Mouse (Mus musculus) retina, adult 2 months (tissue): ENCODE results near the gene Crtam.

Source experiments
- DNase-seq: peaks from one replicate; pipeline ENCODE4 v3.0.0-alpha.2; 2012; ENCODE audit warnings: low read depth, low spot score

The Crtam gene

DNA sequence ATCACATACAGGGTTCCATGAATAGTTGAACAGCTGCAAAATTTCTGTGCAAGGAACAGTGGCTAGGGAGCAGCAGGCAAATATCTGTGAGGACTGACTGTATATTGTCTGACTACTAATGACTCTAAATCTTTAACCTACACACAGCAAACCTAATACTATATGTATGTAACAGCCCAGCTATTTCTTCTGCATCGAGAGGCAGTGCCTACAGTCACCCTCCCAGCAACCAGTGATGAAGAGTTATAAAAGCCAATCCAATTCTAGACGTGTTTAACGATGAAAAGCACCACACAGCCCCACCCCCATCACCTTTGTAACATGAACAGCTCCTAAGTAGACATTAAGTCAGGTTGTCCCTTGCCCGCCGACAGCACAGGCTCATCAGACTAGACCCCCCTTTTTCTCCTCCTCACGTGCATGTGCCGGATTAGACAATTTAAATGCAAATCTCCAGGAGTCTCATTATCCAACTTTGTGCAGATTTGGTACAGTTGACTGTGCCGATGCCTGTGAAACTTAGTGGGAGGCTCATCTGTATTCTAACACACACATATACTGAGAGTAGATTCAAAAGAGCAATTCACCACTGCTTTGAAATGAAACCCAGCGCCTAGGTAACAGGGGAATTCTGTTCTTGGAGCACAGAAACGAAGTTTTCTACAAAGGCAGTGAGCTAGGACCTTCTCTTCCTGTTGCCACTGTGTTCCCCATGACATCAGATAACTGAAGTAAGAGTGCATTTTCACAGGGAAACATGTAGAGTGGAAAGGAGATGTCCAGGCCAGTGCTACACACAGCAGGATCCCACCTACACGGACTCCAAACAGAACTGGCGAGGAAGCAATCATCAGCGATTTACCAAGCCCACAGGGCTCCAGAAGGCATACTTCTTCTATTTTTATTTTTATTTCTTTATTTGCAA is 7.3 kb upstream of the Crtam start:
- DNase-seq, result no peak

- DNase-seq, result no peak
Measured at GRCm38 (mm10) chr9:41007785-41008184, 3.4 kb upstream of the Crtam start.

DNA sequence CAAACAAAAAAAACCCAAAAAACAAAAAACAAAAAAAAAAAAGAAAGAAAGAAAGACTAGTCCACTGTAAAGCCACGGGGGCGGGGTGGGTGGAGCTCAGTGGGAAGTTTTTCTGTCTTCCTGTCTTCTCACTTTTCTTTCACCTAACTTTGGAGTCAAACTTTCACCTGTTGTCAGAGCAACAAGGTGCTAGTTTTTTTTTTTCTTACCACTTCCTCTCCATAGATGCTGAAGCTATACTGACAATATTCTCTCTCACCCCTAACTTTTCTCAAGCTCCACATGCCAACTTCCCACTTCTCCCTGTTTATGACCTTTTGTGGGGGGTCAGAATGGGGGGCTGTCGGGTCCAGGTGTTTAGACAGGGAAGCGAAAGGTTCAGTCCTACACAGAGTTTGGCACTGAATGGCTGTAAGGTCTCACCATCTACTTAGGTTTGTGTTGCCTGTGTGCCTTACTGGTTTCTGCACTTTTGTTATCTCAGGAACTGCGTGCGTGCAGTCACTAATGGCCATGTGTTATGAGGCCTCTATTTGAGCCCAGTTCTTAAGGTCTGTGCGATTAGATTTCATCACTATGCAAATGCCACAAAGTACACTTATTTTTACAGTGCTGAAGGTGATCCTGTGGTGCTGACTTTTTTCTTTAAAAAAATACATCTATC is 7.2 kb downstream of the Crtam start:
- no peak for DNase-seq

- no peak for DNase-seq
Measured at GRCm38 (mm10) chr9:40994075-40994474, 10.4 kb downstream of the Crtam start.

DNA sequence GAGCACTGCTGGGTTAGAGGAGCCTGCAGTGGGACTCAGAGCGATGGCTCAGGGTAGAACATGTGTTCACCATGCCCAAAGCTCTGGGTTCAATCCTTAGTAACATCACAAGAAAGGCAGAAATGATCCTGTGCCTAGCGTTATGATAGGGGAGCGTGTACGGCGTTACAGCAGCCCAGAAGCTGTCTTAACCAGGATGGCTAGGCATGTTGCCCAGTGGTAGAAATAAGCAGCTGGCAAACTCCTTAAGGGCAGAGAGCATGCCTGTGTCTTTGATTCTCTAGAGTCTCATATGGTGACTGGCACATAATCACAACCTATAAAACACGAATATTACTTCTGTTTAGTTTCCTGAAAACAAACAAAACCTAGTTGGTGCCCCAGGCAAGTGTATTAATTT is 12.9 kb downstream of the Crtam start:
- no peak for DNase-seq

GRCm38 (mm10) chr9:40989940-40990588 is 14.4 kb downstream of the Crtam start:
- DNase-seq, result peak; percentile 22

- no peak for DNase-seq
Measured at GRCm38 (mm10) chr9:40984313-40984712, 20.1 kb downstream of the Crtam start.

DNA sequence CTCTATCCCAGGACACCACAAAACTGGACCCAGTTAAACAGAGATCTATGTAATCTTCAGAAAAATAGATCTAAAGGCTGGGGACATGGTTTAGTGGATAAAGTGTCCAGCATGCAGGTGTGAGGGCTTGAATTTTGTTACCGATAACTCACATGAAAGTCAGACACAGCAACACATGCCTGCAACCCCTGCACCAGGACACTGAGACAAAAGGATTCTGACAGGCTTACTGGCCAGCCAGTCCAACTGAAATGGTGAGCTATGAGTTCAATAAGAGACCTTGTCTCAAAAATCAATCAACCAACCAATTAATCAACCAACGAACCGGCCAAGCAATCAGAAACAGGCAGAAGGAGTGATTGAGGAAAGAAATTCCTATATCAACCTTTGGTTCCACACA is 20.7 kb downstream of the Crtam start:
- DNase-seq, result no peak

GRCm38 (mm10) chr9:40982480-40982879 is 21.9 kb downstream of the Crtam start:
- peak; percentile 3 for DNase-seq

GRCm38 (mm10) chr9:40974042-40974801 is 30.2 kb downstream of the Crtam start:
- DNase-seq, result no peak

GRCm38 (mm10) chr9:40964418-40964714 is 40.1 kb downstream of the Crtam start:
- DNase-seq, result no peak

DNA sequence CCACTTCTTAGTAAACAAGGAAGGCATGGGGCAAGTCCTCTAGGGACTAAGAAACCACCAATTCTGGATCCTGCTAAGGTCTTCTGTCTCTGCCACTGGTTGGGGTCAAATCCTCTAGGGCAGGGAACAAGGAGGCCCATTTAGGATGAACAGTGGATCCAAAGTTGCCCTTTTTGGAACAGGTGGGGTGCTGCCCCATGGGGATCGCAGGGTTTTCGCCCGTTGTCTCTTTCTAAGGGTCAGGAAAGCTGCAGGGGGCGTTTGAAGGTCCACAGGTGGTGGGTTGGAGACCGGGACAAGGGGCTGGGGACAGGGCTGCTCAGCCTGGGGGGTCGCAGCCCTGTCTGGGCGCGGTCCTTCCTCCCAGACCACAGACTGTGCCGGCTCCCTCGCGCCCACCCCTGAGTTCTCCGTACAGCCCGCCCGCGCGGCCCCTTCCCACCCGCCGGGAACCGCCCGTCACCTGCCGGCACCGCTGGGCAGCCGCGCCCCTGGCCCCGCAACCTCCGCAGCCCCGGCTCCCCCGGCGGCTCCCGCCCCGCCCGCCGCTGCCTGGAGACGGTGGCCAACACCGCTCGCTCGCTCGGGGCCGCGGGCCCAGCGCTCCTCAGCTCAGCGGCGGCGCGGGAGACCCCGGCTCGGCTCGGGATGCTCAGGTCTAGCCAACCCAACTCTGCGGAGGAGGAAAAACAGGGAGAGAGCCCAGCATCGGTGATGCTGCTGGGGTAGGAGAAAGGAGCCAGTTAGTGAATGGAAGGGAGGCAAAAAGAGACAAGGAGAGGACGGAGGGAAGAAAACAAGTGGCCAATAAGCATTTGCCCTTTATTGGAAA is 40.6 kb downstream of the Crtam start, which contains the start of gene Jhy:
Jhy (minus strand) TSS at position 533 of the 832 bp plus-strand sequence.
- DNase-seq, result no peak

DNA sequence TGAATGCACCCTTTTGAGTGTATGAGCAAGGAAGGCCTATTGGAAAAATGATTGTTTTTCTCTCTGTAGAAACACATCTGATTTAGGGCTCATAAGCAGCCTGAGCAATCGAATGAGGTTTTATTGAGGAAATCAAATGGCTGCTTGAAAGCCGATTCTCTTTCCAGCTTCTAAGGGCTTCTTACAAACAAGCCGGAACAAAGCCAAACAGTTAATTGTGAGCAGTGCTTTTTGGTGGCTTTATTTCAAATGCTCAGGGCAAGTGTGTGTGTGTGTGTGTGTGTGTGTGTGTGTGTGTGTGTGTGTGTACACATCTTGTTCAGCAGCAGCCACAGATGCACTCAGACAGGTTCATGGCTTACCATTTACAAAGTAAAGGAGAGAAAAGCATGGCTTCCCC is 43.0 kb downstream of the Crtam start:
- no peak for DNase-seq

DNA sequence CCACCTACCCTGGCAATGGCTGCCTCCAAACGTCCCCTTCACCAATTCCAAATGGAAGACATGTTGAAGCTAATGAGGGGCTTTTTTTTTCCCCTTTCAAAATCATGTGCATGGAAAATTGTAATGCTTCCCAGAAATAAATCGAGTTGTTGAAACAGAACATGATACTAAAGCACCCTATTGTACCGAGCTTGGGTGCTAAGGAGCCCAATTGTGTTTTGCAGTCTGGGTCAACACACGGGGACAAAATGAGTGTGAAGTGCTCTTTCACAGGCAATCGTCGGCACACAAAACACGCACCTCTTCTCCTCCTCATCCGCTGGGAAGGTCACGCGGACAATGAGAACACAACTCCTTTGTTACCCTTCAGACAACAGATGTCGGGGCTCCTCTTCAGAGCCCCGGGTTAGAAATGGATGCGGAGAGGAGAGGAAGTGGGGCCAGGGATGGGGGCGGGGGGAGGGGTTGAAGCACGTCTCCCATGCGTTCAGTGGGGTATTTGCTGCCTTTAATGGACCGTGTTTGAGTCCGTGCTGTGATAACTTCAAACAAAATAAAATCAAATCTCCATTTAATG is 55.3 kb downstream of the Crtam start:
- no peak for DNase-seq

- no peak for DNase-seq
Measured at GRCm38 (mm10) chr9:40948473-40948872, 56.0 kb downstream of the Crtam start.

DNA sequence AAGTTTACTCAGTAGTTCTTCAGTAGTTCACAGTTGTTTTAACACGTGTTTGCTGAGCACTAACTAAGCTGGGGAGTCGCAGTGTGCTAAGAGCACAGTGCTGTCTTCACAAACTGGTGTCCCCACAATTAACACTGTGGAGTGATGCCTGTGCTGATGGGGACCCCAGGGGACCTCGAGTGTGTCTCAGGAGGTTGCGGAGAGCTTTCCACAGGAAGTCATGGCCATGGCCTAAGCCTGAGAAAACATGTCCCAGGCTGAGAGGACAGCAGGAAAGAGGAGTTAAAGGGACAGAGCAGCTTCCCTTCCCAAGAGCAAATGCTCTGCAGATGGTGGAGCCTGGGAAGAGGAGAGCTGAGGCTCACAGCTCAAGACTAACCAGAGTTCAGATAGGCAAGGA is 57.3 kb downstream of the Crtam start:
- no peak for DNase-seq

DNA sequence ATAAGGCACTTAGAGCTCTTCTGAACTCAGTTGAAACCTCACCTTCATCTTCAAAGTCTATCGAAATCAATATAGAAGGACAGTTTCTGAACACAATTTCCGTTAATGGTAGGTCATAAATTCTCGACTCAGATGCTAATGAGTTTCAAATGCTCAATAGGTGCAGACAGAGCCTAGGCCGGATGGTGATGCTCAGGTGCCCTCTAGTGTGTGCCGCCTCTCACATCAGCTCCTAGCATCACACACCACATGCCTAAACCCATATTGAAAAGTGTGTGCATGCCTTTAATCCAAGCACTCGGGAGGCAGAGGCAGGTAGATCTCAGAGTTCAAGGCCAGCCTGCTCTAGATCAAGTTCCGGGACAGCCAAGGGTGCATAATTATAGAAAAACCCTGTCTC is 67.0 kb downstream of the Crtam start:
- DNase-seq, result no peak

GRCm38 (mm10) chr9:40933323-40933722 is 71.1 kb downstream of the Crtam start:
- DNase-seq, result no peak

- DNase-seq, result no peak
Measured at GRCm38 (mm10) chr9:40927351-40927980, 77.0 kb downstream of the Crtam start.
